Mouse (Mus musculus) telencephalon, adult 2 months (tissue): Measurements from ENCODE around the gene Ift122.

Experiments
- DNase-seq: peaks from one replicate; pipeline ENCODE4 v3.0.0-alpha.2; 2011; ENCODE audit warnings: low read depth, low spot score

Gene Ift122

GRCm38 (mm10) chr6:115958445-115958844 is 105.2 kb downstream of the Ift122 start:
- DNase-seq, result no peak

GRCm38 (mm10) chr6:115959151-115959691 is 106.0 kb downstream of the Ift122 start:
- DNase-seq, result no peak

DNA sequence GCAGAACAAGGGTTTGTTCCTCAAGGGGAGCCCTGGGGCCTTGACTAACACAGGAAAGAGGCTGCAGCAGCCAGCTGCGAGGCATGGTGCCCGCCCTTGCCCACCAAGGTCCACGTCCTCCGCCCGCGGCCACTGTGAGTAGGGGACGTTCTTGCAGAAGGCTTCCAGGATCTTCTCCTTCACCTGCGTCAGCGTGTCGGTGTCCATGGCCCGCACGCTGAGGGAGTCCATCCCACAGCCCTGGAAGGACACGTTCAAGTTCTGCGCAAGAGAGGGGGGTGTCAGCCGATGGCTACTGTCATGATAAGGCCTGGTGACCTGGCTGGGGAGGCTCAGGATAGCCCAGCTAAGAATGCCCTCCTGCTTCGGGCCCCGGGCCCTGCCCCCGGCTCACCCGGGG is 107.1 kb downstream of the Ift122 start:
- DNase-seq, result no peak

GRCm38 (mm10) chr6:115961743-115962142 is 108.5 kb downstream of the Ift122 start:
- no peak for DNase-seq

GRCm38 (mm10) chr6:115962439-115963085 is 109.3 kb downstream of the Ift122 start:
- DNase-seq, result no peak

- DNase-seq, result no peak
These were observed 110.4 kb downstream of the Ift122 start for GRCm38 (mm10) chr6:115963656-115964055.

DNA sequence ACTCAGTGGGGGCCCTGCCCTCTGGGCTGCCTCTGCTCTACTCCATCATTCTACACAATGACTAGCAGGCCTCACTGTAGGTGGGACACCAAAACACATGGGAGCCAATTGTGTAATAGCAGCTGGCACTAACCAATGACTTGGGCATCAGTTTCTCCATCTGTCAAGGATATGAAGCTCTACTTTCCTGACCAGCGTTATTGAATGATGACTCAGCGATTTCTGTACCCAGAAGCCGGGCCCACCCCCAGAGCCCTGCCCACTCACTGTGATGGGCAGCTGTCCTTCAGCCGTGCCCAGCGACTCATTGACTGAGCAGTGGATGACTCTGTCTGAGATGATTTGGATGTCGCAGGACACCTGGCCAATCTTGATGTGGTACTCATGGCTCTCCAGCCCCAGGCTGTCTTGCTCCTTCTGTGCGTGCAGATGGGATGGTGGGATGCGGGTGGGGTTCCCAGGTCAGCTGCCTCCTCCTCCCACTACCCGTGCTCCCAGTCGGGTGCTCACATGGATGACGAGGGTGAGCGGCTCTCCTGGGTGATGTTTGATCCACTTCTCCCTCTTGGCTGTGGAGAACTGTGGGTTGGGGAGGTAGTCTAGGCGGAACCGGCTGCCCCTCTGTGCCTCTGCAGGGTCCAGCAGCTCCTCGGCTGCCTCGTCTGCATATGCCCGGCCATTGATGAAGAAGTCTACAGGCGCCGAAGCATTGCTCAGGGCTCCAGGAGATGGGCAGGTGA is 113.1 kb downstream of the Ift122 start:
- DNase-seq, result no peak

- no peak for DNase-seq
These were observed 114.1 kb downstream of the Ift122 start for GRCm38 (mm10) chr6:115967291-115967880.

- no peak for DNase-seq
These were observed 114.8 kb downstream of the Ift122 start for GRCm38 (mm10) chr6:115968086-115968485.

DNA sequence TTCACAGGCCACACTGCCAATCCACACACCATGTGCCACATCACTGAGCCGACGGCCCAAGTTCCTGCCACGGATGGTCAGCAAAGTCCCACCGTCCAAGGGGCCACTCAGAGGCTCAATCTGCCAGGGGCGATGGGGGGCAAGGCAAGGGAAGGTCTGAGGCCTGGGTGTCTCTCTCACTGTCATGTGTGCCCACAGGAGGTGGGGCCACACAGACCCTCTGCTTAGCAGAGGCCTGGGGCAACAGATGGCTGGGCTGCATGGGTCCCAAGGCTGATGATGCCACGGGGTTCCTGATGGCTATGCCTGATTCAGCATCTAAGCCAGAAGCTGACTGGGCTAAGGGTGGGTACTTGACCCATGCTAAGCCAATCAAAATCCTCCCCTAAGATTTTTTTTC is 115.4 kb downstream of the Ift122 start:
- no peak for DNase-seq

GRCm38 (mm10) chr6:115969103-115969502 is 115.8 kb downstream of the Ift122 start:
- no peak for DNase-seq

GRCm38 (mm10) chr6:115969952-115970351 is 116.7 kb downstream of the Ift122 start:
- DNase-seq, result no peak

GRCm38 (mm10) chr6:115971273-115972060 is 118.2 kb downstream of the Ift122 start:
- DNase-seq, result no peak

GRCm38 (mm10) chr6:115972083-115972764 is 119.0 kb downstream of the Ift122 start:
- no peak for DNase-seq

GRCm38 (mm10) chr6:115973139-115973875 is 120.0 kb downstream of the Ift122 start:
- DNase-seq, result no peak

- no peak for DNase-seq
These were observed 120.8 kb downstream of the Ift122 start for GRCm38 (mm10) chr6:115973881-115974662.

DNA sequence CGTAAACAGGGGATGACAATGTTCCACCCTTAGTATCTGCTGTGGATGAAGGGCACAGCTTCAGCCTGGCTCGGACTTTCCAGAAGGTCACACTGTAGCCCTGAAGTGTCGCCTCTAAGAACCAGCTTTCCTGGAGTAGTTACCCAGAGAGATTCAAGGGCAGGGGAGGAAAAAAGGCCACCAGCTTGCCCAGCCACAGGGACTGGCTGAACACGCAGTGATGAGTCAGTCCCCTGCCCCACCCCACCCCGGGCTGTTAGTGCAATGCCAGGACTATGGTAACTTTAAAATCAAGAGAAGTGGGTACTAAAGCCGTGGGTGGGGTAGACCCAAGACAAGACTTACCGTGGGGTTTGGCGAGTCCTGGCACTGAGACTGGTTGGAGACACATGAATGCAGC is 122.3 kb downstream of the Ift122 start:
- no peak for DNase-seq
